In the genomic region with DNA sequence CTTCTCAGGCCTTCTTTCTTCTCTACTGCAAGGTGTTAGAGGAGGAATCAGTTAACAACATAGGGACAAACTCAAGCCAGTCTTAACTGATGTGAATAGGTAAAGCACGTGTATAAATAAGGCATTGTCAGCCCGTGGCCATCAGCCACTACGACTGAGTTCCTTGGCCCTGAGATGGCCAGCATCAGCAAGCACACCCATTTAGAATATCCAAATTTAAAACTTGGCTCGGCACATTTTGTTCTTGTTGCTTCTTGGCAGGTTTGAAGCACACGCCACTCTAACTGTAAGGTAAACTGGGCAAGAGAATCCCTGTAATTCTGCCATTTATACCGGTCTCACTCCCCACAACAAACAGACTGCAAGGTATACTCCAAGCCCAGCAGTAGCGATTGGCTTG, we compare ENCODE assay signal across 23 mouse cellular contexts. TPM values are rescaled to one million over a fixed set of nuclear protein-coding genes. Genes with fewer than 3 reads are reported as not detected.
"Had no signal": no experiment of that assay in that cellular context is flagged by ENCODE, and none has a peak within 500 bp of the region (broad histone marks: within the 10 kb centered on the region; RNA-seq: fewer than 3 reads in every experiment).

No protein-coding gene starts in this region.

- DNase-seq: kidney, postnatal 14 days; kidney, postnatal 4 days; left cerebral cortex, postnatal 4 days; liver, postnatal 0 days; lung, embryonic 14.5 days; right cerebral cortex, adult 18-20 months; right cerebral cortex, postnatal 25 days; thymus, adult 2 months; thymus, postnatal 25 days had no signal

- ATAC-seq: liver, postnatal 0 days; lung, postnatal 0 days; midbrain, embryonic 15.5 days had no signal

RNA-seq across cellular contexts. Expression of gene Lrrc52, which starts 57.3 kb away (rescaled TPM):
- total RNA-seq: layer of hippocampus, adult 18-20 months; layer of hippocampus, postnatal 14 days; left cerebral cortex, adult 8-10 months; left cerebral cortex, postnatal 14 days; left cerebral cortex, postnatal 4 days; megakaryocyte, adult 5-6 weeks had no signal
- polyA plus RNA-seq: kidney, embryonic 16.5 days; limb, embryonic 12.5 days; liver, postnatal 0 days; macrophage; midbrain, embryonic 12.5 days; midbrain, embryonic 15.5 days; neural tube, embryonic 12.5 days; stomach, embryonic 14.5 days; stomach, postnatal 0 days; thymus, adult 2 months had no signal
